Mouse (Mus musculus) midbrain, embryonic 16.5 days (tissue): ENCODE results near the gene Hdgfl2. TPM values are rescaled to one million over a fixed set of nuclear protein-coding genes. Genes with fewer than 3 reads are reported as not detected.
"Not testable (repeated sequence)": the region's sequence is repeated elsewhere in the genome, so short reads cannot be mapped to it uniquely, and the experiment has no call there.

ENCODE experiments used
- ATAC-seq: fragments of 200-750 bp; cut with Nextera tagmentation; 2 replicates; pipeline ENCODE4 v1.8.0; 2017; ENCODE audit warnings: moderate TSS enrichment
- H3K27ac ChIP-seq: fragments of 300-500 bp; sonication (generic); 2 replicates; pipeline ENCODE4 v1.5.1; 2014; ENCODE audit warnings: mild to moderate bottlenecking, low read length, mixed read lengths
- H3K27me3 ChIP-seq: fragments of 300-500 bp; sonication (generic); 2 replicates; pipeline ENCODE4 v1.6.1; 2014; ENCODE audit warnings: low read depth, low read length, mixed read lengths; ENCODE audit not compliant: control insufficient read depth, insufficient read depth
- H3K36me3 ChIP-seq: fragments of 300-500 bp; sonication (generic); 2 replicates; pipeline ENCODE4 v1.6.1; 2014; ENCODE audit warnings: mild to moderate bottlenecking, low read length, moderate library complexity, mixed read lengths; ENCODE audit not compliant: control insufficient read depth, insufficient read depth
- H3K4me1 ChIP-seq: fragments of 300-500 bp; sonication (generic); 2 replicates; pipeline ENCODE4 v1.6.1; 2014; ENCODE audit warnings: mild to moderate bottlenecking, low read length, mixed read lengths; ENCODE audit not compliant: control insufficient read depth, insufficient read depth
- H3K4me2 ChIP-seq: fragments of 300-500 bp; sonication (generic); 2 replicates; pipeline ENCODE4 v1.6.1; 2014; ENCODE audit warnings: mild to moderate bottlenecking, low read length, mixed read lengths
- H3K4me3 ChIP-seq: fragments of 300-500 bp; sonication (generic); 2 replicates; pipeline ENCODE4 v1.5.1; 2014; ENCODE audit warnings: low read depth, mild to moderate bottlenecking, low read length, moderate library complexity, mixed read lengths
- H3K9ac ChIP-seq: fragments of 300-500 bp; sonication (generic); 2 replicates; pipeline ENCODE4 v1.6.1; 2014; ENCODE audit warnings: low read depth, low read length, mixed read lengths
- H3K9me3 ChIP-seq: fragments of 300-500 bp; sonication (generic); replicated peaks from 2 replicates; pipeline ENCODE4 v1.6.1; 2014; ENCODE audit warnings: mild to moderate bottlenecking, low read length, mixed read lengths; ENCODE audit not compliant: control insufficient read depth, poor library complexity, severe bottlenecking
- WGBS: fragments of 180-500 bp; shearing (Covaris S2); extraction: QIAGEN DNeasy Blood & Tissue Kit; methylation state at CpG from one replicate; pipeline ENCODE4 v1.1.7; 2014; 5-methylcytosine and 5-hydroxymethylcytosine counted together
- polyA plus RNA-seq: library from polyadenylated mRNA; unstranded; fragments of >200 nt; fragmentation: Nextera tagmentation; extraction: Ambion mirVana; gene quantifications from 2 replicates; pipeline ENCODE4 v1.2.1, GENCODE M21; 2015

Gene Hdgfl2
- polyA plus RNA-seq, 1 experiment from 2014 or later, result 140 TPM

- Histone ChIP-seq H3K4me3 (no peak overlapping the region), H3K4me1 (no peaks in the 10 kb centered on the region), H3K9ac (no peak overlapping the region), H3K4me2 (no peak overlapping the region), H3K27ac (no peak overlapping the region), H3K36me3 (peaks cover 55% of the 10 kb centered on the region), H3K27me3 (no peaks in the 10 kb centered on the region), H3K9me3 (no peaks in the 10 kb centered on the region)
- 95% methylated on average over 8 of the region's 8 CpGs for WGBS
- ATAC-seq, result no peak
Measured at GRCm38 (mm10) chr17:56098180-56098579, 18.7 kb downstream of the Hdgfl2 start.

GRCm38 (mm10) chr17:56098711-56099572, 19.5 kb downstream of the Hdgfl2 start:
- H3K9me3 ChIP-seq, result no peaks in the 10 kb centered on the region
- H3K4me1 ChIP-seq, result no peaks in the 10 kb centered on the region
- no peak overlapping the region for H3K4me2 ChIP-seq
- 95% methylated on average over 15 of the region's 15 CpGs for WGBS
- H3K27ac ChIP-seq, result no peak overlapping the region
- ATAC-seq, result no peak
- H3K27me3 ChIP-seq, result no peaks in the 10 kb centered on the region
- no peak overlapping the region for H3K4me3 ChIP-seq
- no peak overlapping the region for H3K9ac ChIP-seq
- H3K36me3 ChIP-seq, result peaks cover 55% of the 10 kb centered on the region

- Histone ChIP-seq H3K27ac (no peak overlapping the region), H3K4me1 (no peaks in the 10 kb centered on the region), H3K36me3 (peaks cover 55% of the 10 kb centered on the region), H3K4me2 (no peak overlapping the region), H3K27me3 (no peaks in the 10 kb centered on the region), H3K9ac (no peak overlapping the region), H3K4me3 (no peak overlapping the region), H3K9me3 (no peaks in the 10 kb centered on the region)
- ATAC-seq, result no peak
- WGBS, result 94% methylated on average over 3 of the region's 3 CpGs
Measured at GRCm38 (mm10) chr17:56100811-56101210, 21.4 kb downstream of the Hdgfl2 start.

- Histone ChIP-seq H3K36me3 (peaks cover 43% of the 10 kb centered on the region), H3K4me3 (no peak overlapping the region)
- WGBS, result over 99% methylated on average over 5 of the region's 5 CpGs
Measured at GRCm38 (mm10) chr17:56102158-56102557, 22.7 kb downstream of the Hdgfl2 start.

GRCm38 (mm10) chr17:56102927-56103326, 23.5 kb downstream of the Hdgfl2 start:
- Histone ChIP-seq H3K4me2 (no peak overlapping the region), H3K4me1 (no peaks in the 10 kb centered on the region), H3K9ac (no peak overlapping the region), H3K36me3 (peaks cover 36% of the 10 kb centered on the region), H3K4me3 (no peak overlapping the region), H3K27ac (no peak overlapping the region), H3K27me3 (no peaks in the 10 kb centered on the region), H3K9me3 (no peaks in the 10 kb centered on the region)
- WGBS, result 94% methylated on average over 9 of the region's 9 CpGs
- ATAC-seq, result no peak

More at GRCm38 (mm10) chr17:56102158-56102557, 22.7 kb downstream of the Hdgfl2 start:
- Histone ChIP-seq H3K27ac (no peak overlapping the region), H3K4me1 (no peaks in the 10 kb centered on the region), H3K27me3 (no peaks in the 10 kb centered on the region), H3K9me3 (no peaks in the 10 kb centered on the region), H3K9ac (no peak overlapping the region), H3K4me2 (no peak overlapping the region)
- ATAC-seq, result no peak

- H3K4me2 ChIP-seq, result no peak overlapping the region
- no peak overlapping the region for H3K4me3 ChIP-seq
- H3K27ac ChIP-seq, result no peak overlapping the region
- H3K27me3 ChIP-seq, result no peaks in the 10 kb centered on the region
- peaks cover 30% of the 10 kb centered on the region for H3K36me3 ChIP-seq
- H3K9me3 ChIP-seq, result no peaks in the 10 kb centered on the region
- no peaks in the 10 kb centered on the region for H3K4me1 ChIP-seq
- no peak overlapping the region for H3K9ac ChIP-seq
- 97% methylated on average over 8 of the region's 8 CpGs for WGBS
- no peak for ATAC-seq
Measured at GRCm38 (mm10) chr17:56103465-56104285, 24.2 kb downstream of the Hdgfl2 start.

GRCm38 (mm10) chr17:56104821-56105220, 25.4 kb downstream of the Hdgfl2 start:
- H3K9ac ChIP-seq, H3K27ac ChIP-seq, H3K4me3 ChIP-seq, H3K4me1 ChIP-seq, ATAC-seq, H3K4me2 ChIP-seq, H3K9me3 ChIP-seq, H3K27me3 ChIP-seq: not testable (repeated sequence)
- H3K36me3 ChIP-seq, result peaks cover 21% of the 10 kb centered on the region
- WGBS, result 94% methylated on average over 2 of the region's 5 CpGs

GRCm38 (mm10) chr17:56106436-56106835, 27.0 kb downstream of the Hdgfl2 start:
- ATAC-seq, H3K27ac ChIP-seq, H3K36me3 ChIP-seq, H3K4me1 ChIP-seq, H3K4me3 ChIP-seq, H3K9ac ChIP-seq, H3K27me3 ChIP-seq, H3K9me3 ChIP-seq, H3K4me2 ChIP-seq: not testable (repeated sequence)
- 95% methylated on average over 4 of the region's 4 CpGs for WGBS

GRCm38 (mm10) chr17:56106981-56107380, 27.5 kb downstream of the Hdgfl2 start:
- Histone ChIP-seq H3K27ac (no peak overlapping the region), H3K4me2 (no peak overlapping the region)
- WGBS, result 78% methylated on average over 4 of the region's 4 CpGs

More at GRCm38 (mm10) chr17:56106981-56107380, 27.5 kb downstream of the Hdgfl2 start:
- Histone ChIP-seq H3K4me3 (no peak overlapping the region), H3K9me3 (no peaks in the 10 kb centered on the region), H3K4me1 (no peaks in the 10 kb centered on the region), H3K27me3 (no peaks in the 10 kb centered on the region), H3K9ac (no peak overlapping the region), H3K36me3 (peaks cover 6% of the 10 kb centered on the region; the same call in 1 of the 2 replicates)
- no peak for ATAC-seq
